Mouse (Mus musculus): ENCODE results near the gene Cacnb1. TPM values are rescaled to one million over a fixed set of nuclear protein-coding genes. Genes with fewer than 3 reads are reported as not detected.

The Cacnb1 gene
- polyA plus RNA-seq, 1 experiment from 2014 or later: 3.5 TPM

DNA sequence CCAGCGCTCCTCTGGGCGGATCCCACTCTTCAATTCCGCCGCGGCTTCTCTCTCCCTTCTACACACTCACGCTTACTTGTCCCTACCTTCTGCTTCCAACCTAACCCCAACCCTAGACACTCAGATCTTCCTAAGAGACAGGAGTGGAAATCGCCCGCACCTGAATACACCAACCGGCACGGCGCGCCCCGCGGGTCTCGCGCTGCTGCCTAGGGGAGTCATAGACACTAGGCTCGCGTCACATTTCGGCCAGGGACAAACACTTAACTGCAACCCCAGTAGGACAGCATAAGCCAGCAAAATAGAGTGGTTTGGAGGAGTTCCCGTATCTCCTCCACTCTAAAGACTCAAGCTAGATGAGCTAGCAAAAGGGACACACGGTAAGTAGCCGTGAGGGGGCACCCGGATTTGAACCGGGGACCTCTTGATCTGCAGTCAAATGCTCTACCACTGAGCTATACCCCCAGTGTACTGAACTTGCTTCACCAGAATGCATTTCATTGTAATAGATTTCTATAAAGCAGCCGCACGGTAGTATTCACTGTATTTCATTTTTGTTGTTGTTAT lies 34.2 kb downstream of the Cacnb1 start:
- H3K27ac ChIP-seq (ENCODE audit: low read length): peak overlapping the region; percentile 86
- under 1% methylated on average over 26 of the region's 26 CpGs for WGBS
- peak overlapping the region; percentile 79 for H3K9ac ChIP-seq (replicated peaks; ENCODE audit: low read depth)
- H3K9me3 ChIP-seq (ENCODE audit: low read length): no peaks in the 10 kb centered on the region
- no peaks in the 10 kb centered on the region for H3K36me3 ChIP-seq (ENCODE audit: insufficient read depth, low read length)
- peak; percentile 81 for ATAC-seq
- H3K4me2 ChIP-seq (replicated peaks; ENCODE audit: low read depth, low read length): peak overlapping the region; percentile 67
- peak overlapping the region; percentile 91 for H3K4me3 ChIP-seq (ENCODE audit: low read depth, low read length)
- DNase-seq (ENCODE audit: low spot score): peak; percentile 89
- H3K27me3 ChIP-seq (replicated peaks; ENCODE audit: insufficient read depth, low read length): peaks cover 8% of the 10 kb centered on the region
- peaks cover 6% of the 10 kb centered on the region; the same call in 1 of the 2 replicates for H3K4me1 ChIP-seq (ENCODE audit: insufficient read depth, low read depth, low read length)
- TF ChIP-seq EP300 (IDR thresholded peaks at IDR 0.05) (no peak), CTCF (IDR thresholded peaks at IDR 0.05) (0 out of 2 replicates have a peak, but pooled peaks have one; percentile 11)

- H3K4me1 ChIP-seq (ENCODE audit: insufficient read depth, low read depth, low read length): peaks cover 6% of the 10 kb centered on the region; the same call in 1 of the 2 replicates
- H3K4me2 ChIP-seq (replicated peaks; ENCODE audit: low read depth, low read length): peak overlapping the region; percentile 67
- H3K9me3 ChIP-seq (ENCODE audit: low read length): no peaks in the 10 kb centered on the region
- H3K27me3 ChIP-seq (replicated peaks; ENCODE audit: insufficient read depth, low read length): peaks cover 8% of the 10 kb centered on the region
- DNase-seq (ENCODE audit: low spot score) (peak; percentile 97), ATAC-seq (peak; percentile 85)
- H3K36me3 ChIP-seq (ENCODE audit: insufficient read depth, low read length): no peaks in the 10 kb centered on the region
- peak overlapping the region; percentile 79 for H3K9ac ChIP-seq (replicated peaks; ENCODE audit: low read depth)
- WGBS: under 1% methylated on average over 42 of the region's 42 CpGs
- TF ChIP-seq CTCF (IDR thresholded peaks at IDR 0.05) (peak; percentile 91), EP300 (IDR thresholded peaks at IDR 0.05) (peak; percentile 58; the same call in 1 of the 2 replicates)
- H3K4me3 ChIP-seq (ENCODE audit: low read depth, low read length): peak overlapping the region; percentile 91
- peak overlapping the region; percentile 86 for H3K27ac ChIP-seq (ENCODE audit: low read length)
Observed at GRCm38 (mm10) chr11:97987551-97988526, 35.0 kb downstream of the Cacnb1 start.

DNA sequence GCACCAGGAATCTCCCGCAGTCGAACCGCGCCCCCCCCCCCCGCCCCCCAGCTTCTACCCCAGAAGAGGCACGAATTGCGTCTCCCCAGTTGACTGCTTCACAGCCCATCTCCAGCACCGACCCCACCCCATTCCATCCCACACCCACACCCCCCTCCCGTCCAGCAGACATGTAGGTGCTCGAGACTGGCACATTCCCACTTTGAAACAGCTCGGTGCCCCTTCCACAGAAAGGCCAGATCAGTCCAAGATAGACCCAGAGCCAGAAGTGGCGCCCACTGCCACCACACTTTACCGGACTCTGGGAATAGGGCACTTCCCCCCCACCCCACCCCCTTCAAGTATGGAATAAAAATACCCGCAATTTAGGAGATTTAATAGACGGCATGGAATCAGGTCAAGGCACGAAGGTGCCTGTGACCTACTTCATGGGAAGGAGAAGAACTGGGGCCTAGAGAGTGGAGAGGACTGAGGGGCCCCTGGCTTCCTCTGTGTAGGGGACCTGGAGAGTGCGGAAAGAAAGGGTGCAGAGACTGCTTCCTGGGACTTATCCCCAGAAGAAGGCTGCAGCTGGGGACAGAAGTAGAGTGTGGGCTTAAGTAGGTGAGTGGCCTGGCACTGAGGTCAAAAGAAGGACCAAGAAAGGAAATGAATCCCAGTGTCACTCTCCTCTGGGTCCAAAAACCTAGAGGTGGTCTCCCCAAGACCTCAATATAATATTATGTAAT lies 35.9 kb downstream of the Cacnb1 start:
- Histone ChIP-seq H3K27me3 (replicated peaks; ENCODE audit: insufficient read depth, low read length) (peaks cover 8% of the 10 kb centered on the region), H3K9ac (replicated peaks; ENCODE audit: low read depth) (no peak overlapping the region), H3K4me2 (replicated peaks; ENCODE audit: low read depth, low read length) (peak overlapping the region; percentile 97), H3K36me3 (ENCODE audit: insufficient read depth, low read length) (no peaks in the 10 kb centered on the region), H3K4me3 (ENCODE audit: low read depth, low read length) (peak overlapping the region; percentile 91), H3K27ac (ENCODE audit: low read length) (no peak overlapping the region), H3K4me1 (ENCODE audit: insufficient read depth, low read depth, low read length) (peaks cover 6% of the 10 kb centered on the region; the same call in 1 of the 2 replicates), H3K9me3 (ENCODE audit: low read length) (no peaks in the 10 kb centered on the region)
- no peak for ATAC-seq
- WGBS: 20% methylated on average over 15 of the region's 17 CpGs
- TF ChIP-seq CTCF (IDR thresholded peaks at IDR 0.05): no peak
- no peak for TF ChIP-seq EP300 (IDR thresholded peaks at IDR 0.05)
- DNase-seq (ENCODE audit: low spot score): no peak

DNA sequence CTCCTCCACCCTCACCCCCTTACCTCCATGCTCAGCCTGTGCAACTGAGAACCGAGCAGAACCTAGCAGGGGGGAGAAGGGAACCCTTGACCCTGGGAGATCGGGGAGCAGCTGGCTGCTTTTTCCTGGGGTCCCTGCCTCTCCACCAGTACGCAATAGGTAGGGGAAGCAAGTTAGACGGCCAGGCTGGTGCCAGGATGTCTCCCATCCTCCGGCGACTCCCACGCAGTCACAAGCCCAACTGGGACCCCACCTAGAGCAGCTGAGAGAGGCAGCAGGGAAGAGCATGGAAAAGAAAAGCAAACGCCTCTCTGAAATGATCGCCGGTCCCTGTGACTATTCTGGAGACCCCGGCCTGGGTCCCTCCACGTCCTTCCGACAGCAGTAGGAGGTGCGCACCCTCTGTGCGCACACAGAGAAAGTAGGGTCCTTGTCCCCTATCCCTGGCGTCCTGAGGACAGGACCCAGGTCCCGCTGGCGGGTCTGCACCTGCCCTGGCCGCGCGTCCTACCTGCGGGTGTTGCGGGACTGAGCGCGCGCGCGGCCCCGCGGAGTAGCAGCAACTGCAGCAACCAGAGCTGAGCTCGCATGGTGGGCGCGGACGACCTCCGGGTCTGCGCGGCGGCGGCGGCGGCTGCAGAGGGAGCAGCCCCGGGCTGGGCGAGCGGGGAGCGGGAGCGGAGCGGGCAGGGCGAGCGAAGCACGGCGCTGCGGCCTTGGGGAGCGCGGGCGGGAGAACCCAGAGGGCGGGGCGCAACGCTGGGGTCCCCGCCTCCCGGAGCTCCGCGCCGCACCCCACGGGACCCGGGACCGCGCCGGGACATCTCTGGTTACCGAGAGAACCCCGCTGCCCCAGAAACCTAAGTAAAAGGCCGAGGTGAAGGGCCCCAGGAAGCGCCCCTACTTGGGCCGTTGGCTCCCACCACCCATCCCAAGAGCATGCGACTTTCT lies 36.8 kb downstream of the Cacnb1 start, which contains the start of gene Plxdc1:
TSS of gene Plxdc1 (minus strand) at position 718 of the 951 bp plus-strand sequence.
- H3K36me3 ChIP-seq (ENCODE audit: insufficient read depth, low read length): no peaks in the 10 kb centered on the region
- H3K4me1 ChIP-seq (ENCODE audit: insufficient read depth, low read depth, low read length): peaks cover 6% of the 10 kb centered on the region; the same call in 1 of the 2 replicates
- H3K27ac ChIP-seq (ENCODE audit: low read length): no peak within 1 kb of the TSS
- DNase-seq (ENCODE audit: low spot score) (no peak), ATAC-seq (no peak)
- H3K9me3 ChIP-seq (ENCODE audit: low read length): no peaks in the 10 kb centered on the region
- H3K9ac ChIP-seq (replicated peaks; ENCODE audit: low read depth): 0 out of 2 replicates have a peak within 1 kb of the TSS, but pooled peaks have one; percentile 13
- H3K4me2 ChIP-seq (replicated peaks; ENCODE audit: low read depth, low read length): peak within 1 kb of the TSS; percentile 97
- WGBS: 5% methylated on average over 39 of the region's 74 CpGs
- TF ChIP-seq EP300 (IDR thresholded peaks at IDR 0.05) (no peak), CTCF (IDR thresholded peaks at IDR 0.05) (no peak)
- H3K27me3 ChIP-seq (replicated peaks; ENCODE audit: insufficient read depth, low read length): peaks cover 8% of the 10 kb centered on the region
- H3K4me3 ChIP-seq (ENCODE audit: low read depth, low read length): peak within 1 kb of the TSS; percentile 91

GRCm38 (mm10) chr11:97983983-97984382 lies 38.9 kb downstream of the Cacnb1 start:
- H3K27me3 ChIP-seq (replicated peaks; ENCODE audit: insufficient read depth, low read length): peaks cover 8% of the 10 kb centered on the region

More at GRCm38 (mm10) chr11:97983983-97984382, 38.9 kb downstream of the Cacnb1 start:
- no peak overlapping the region for H3K4me2 ChIP-seq (replicated peaks; ENCODE audit: low read depth, low read length)
- no peak overlapping the region for H3K9ac ChIP-seq (replicated peaks; ENCODE audit: low read depth)
- no peak overlapping the region for H3K27ac ChIP-seq (ENCODE audit: low read length)
- ATAC-seq (no peak), DNase-seq (ENCODE audit: low spot score) (no peak)
- 78% methylated on average over 1 of the region's 1 CpGs for whole genome bisulfite sequencing
- no peaks in the 10 kb centered on the region for H3K9me3 ChIP-seq (ENCODE audit: low read length)
- no peak for TF ChIP-seq CTCF (IDR thresholded peaks at IDR 0.05)
- no peak for TF ChIP-seq EP300 (IDR thresholded peaks at IDR 0.05)
- no peak overlapping the region for H3K4me3 ChIP-seq (ENCODE audit: low read depth, low read length)
- H3K36me3 ChIP-seq (ENCODE audit: insufficient read depth, low read length): no peaks in the 10 kb centered on the region
- no peaks in the 10 kb centered on the region for H3K4me1 ChIP-seq (ENCODE audit: insufficient read depth, low read depth, low read length)
